Mouse (Mus musculus) midbrain, embryonic 11.5 days (tissue): Measurements from ENCODE around the gene Scmh1. TPM values are rescaled to one million over a fixed set of nuclear protein-coding genes. Genes with fewer than 3 reads are reported as not detected.

Experiments
- ATAC-seq: fragments of 200-750 bp; cut with Nextera tagmentation; 2 replicates; pipeline ENCODE4 v1.8.0; 2017; ENCODE audit warnings: moderate TSS enrichment, moderate library complexity; ENCODE audit not compliant: low FRiP score
- DNase-seq: peaks from one replicate; pipeline ENCODE4 v3.0.0; 2015; ENCODE audit warnings: low spot score; ENCODE audit errors: missing footprints
- H3K27ac ChIP-seq: fragments of 300-500 bp; sonication (generic); 2 replicates; pipeline ENCODE4 v1.5.1; 2014; ENCODE audit warnings: low read depth, low read length
- H3K27me3 ChIP-seq: fragments of 300-500 bp; sonication (generic); 2 replicates; pipeline ENCODE4 v1.6.1; 2014; ENCODE audit warnings: mild to moderate bottlenecking, low read length, moderate library complexity, mixed read lengths; ENCODE audit not compliant: control insufficient read depth, insufficient read depth
- H3K36me3 ChIP-seq: fragments of 300-500 bp; sonication (generic); 2 replicates; pipeline ENCODE4 v1.6.1; 2014; ENCODE audit warnings: mild to moderate bottlenecking, low read length, moderate library complexity, mixed read lengths; ENCODE audit not compliant: control insufficient read depth, insufficient read depth
- H3K4me1 ChIP-seq: fragments of 300-500 bp; sonication (generic); 2 replicates; pipeline ENCODE4 v1.6.1; 2014; ENCODE audit warnings: low read length; ENCODE audit not compliant: control insufficient read depth, insufficient read depth
- H3K4me2 ChIP-seq: fragments of 300-500 bp; sonication (generic); 2 replicates; pipeline ENCODE4 v1.6.1; 2014; ENCODE audit warnings: mild to moderate bottlenecking, moderate library complexity
- H3K4me3 ChIP-seq: fragments of 300-500 bp; sonication (generic); 2 replicates; pipeline ENCODE4 v1.5.1; 2014; ENCODE audit warnings: low read depth, low read length
- H3K9ac ChIP-seq: fragments of 300-500 bp; sonication (generic); 2 replicates; pipeline ENCODE4 v1.6.1; 2014; ENCODE audit warnings: low read length
- H3K9me3 ChIP-seq: fragments of 300-500 bp; sonication (generic); 2 replicates; pipeline ENCODE4 v1.6.1; 2016; ENCODE audit warnings: low read length; ENCODE audit not compliant: control insufficient read depth
- WGBS: fragments of 180-500 bp; shearing (Covaris S2); extraction: QIAGEN DNeasy Blood & Tissue Kit; methylation state at CpG from one replicate; pipeline ENCODE4 v1.1.7; 2014; 5-methylcytosine and 5-hydroxymethylcytosine counted together
- polyA plus RNA-seq: library from polyadenylated mRNA; unstranded; fragments of >200 nt; fragmentation: Nextera tagmentation; extraction: Ambion mirVana; gene quantifications from 2 replicates; pipeline ENCODE4 v1.2.1, GENCODE M21; 2014

The Scmh1 gene
- polyA plus RNA-seq, result 41.1 and 44.8 TPM in 2 replicates

DNA sequence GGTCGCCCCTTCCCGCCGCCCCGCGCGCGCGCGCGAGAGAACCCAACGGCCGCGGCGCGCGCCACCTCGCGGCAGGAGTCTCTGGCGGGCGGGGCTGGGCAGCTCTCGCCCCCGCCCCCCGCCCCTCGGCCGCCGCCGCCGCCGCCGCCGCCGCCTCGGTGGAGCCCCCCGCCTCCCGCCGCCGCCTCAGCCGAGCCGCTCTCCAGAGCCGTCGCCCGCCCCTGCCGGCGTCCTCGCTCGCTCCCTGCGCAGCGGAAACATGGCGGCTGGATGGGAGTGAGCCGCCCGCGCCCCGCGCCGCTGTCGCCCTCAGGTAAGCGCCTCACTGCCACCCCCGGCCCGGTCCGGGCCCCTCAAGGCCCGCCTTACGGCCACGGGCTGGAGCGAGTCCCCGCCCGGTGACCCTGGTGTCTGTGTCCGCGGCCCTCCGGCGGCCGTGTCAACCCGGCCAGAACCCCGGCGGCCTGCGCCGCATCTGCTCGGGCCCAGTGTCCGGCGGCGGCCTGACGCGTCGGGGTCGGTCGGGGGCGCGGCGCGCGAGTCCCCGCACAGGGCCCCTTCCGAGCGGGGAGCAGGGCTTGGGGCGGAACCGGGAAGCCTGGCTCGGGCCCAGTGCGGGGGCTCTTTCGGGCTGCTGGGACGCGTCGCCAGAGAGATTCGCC is at the start of gene Scmh1:
Gene Scmh1 (plus strand): TSS at position 138 of the 662 bp plus-strand sequence.
- peak within 1 kb of the TSS; percentile 68 for H3K4me2 ChIP-seq
- no peaks in the 10 kb centered on the region for H3K9me3 ChIP-seq
- H3K9ac ChIP-seq, result peak within 1 kb of the TSS; percentile 98
- WGBS, result under 1% methylated on average over 75 of the region's 102 CpGs
- ATAC-seq (peak; percentile 90), DNase-seq (peak; percentile 97)
- H3K4me1 ChIP-seq, result peaks cover 10% of the 10 kb centered on the region
- peak within 1 kb of the TSS; percentile 82 for H3K27ac ChIP-seq
- H3K36me3 ChIP-seq, result no peaks in the 10 kb centered on the region
- H3K27me3 ChIP-seq, result no peaks in the 10 kb centered on the region
- H3K4me3 ChIP-seq, result peak within 1 kb of the TSS; percentile 93

DNA sequence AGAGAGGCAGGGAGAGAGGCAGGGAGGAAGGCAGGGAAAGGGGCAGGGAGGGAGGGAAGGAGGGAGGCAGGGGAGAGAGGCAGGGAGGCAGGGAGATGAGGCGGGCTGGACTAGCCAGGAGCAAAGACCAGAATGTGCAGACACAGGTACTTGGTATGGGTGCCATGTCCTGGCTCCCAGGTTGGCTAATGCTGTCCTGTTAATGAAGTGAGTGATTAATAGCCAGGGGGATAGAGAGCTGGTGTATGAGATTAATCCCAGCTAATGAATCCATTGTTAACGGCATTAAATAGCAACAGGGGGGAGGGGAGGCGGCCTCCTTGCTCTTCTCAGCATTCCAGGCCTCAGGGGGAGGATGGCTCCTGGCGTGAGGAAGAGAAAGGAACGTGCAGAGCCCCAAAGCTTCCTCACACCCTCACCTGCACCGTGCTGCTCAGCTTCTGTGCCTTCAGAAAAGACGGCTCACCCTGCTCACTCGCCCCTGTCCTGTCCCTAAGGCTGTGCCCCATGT is 45.0 kb upstream of the Scmh1 start:
- H3K4me3 ChIP-seq, result no peak overlapping the region
- DNase-seq, result peak; percentile 82
- no peak overlapping the region for H3K9ac ChIP-seq
- H3K4me1 ChIP-seq, result peaks cover 11% of the 10 kb centered on the region
- H3K27me3 ChIP-seq, result no peaks in the 10 kb centered on the region
- WGBS, result 6% methylated on average over 8 of the region's 8 CpGs
- H3K4me2 ChIP-seq, result no peak overlapping the region
- H3K27ac ChIP-seq, result no peak overlapping the region
- no peaks in the 10 kb centered on the region for H3K36me3 ChIP-seq
- peak; percentile 33; the same call in 1 of the 2 replicates for ATAC-seq
- no peaks in the 10 kb centered on the region for H3K9me3 ChIP-seq

DNA sequence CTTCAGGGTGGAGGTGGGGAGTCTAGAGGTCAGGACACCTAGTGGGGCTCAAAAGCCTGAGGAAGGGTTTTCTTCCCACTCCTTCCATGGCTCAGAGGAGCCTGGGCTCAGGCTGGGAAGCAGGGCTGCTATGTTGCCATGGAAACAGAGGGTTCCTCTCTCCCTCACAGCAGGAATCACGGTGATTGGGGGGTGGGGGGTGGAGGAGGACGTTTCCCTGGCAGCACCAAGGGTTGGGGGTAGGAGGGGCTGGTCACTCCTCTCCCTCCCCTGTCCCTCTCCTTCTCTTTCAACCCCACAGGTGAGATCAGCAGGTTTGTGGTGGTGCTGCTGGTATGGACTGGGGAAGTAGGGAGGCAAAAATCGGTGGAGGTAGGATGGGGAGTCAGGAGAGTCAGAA is 40.4 kb upstream of the Scmh1 start:
- Histone ChIP-seq H3K9me3 (no peaks in the 10 kb centered on the region), H3K27ac (no peak overlapping the region), H3K4me2 (no peak overlapping the region), H3K4me1 (peaks cover 25% of the 10 kb centered on the region), H3K36me3 (no peaks in the 10 kb centered on the region), H3K9ac (no peak overlapping the region), H3K4me3 (no peak overlapping the region), H3K27me3 (no peaks in the 10 kb centered on the region)
- ATAC-seq (peak; percentile 41), DNase-seq (peak; percentile 79)
- 0% methylated on average over 3 of the region's 3 CpGs for WGBS

DNA sequence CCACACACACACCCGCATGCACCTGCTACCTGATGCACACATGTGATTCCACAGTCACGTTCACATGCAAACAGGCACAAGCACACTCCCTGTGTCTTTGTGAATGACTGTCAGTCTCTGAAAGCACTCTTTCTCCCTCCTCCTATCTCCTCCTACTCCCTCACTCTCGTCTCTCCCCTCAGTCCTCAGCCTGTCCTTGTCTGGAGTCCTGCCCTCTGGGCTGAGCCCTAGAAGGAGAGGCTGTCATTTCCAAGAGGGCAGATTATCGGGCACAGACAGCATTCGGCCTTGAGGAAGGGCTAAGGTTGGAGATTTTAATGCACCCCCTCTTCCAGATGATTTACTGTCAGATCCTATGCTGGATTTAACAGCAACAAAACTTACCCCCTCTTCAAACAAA is 39.6 kb upstream of the Scmh1 start:
- H3K9ac ChIP-seq, result no peak overlapping the region
- peaks cover 29% of the 10 kb centered on the region for H3K4me1 ChIP-seq
- H3K36me3 ChIP-seq, result no peaks in the 10 kb centered on the region
- H3K27ac ChIP-seq, result no peak overlapping the region
- no peaks in the 10 kb centered on the region for H3K27me3 ChIP-seq
- WGBS, result 27% methylated on average over 5 of the region's 5 CpGs
- DNase-seq (peak; percentile 75), ATAC-seq (no peak)
- no peak overlapping the region for H3K4me2 ChIP-seq
- H3K4me3 ChIP-seq, result no peak overlapping the region
- H3K9me3 ChIP-seq, result no peaks in the 10 kb centered on the region

DNA sequence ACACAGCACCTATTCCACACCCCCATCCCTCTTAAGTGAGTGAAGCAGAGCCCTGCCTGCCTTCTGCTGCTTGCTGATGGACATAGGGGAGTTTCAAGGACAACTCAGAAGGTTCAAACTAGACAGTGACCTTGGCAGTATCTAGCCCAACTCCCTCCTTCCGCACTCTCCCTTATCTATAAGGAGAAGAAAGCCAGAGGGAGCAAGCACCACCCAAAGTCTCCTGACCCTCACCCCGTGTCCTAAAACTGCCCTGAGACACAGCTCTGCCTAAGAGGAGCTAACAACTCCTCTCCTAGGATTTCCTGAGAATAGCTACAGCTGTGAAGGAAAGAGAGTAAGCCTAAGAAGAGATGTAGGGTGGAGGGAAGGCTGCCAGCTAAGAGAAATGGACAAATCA is 37.0 kb upstream of the Scmh1 start:
- Histone ChIP-seq H3K4me1 (peaks cover 34% of the 10 kb centered on the region), H3K27me3 (peaks cover 2% of the 10 kb centered on the region; the same call in 1 of the 2 replicates), H3K27ac (no peak overlapping the region), H3K9ac (no peak overlapping the region), H3K4me3 (no peak overlapping the region), H3K9me3 (no peaks in the 10 kb centered on the region), H3K4me2 (no peak overlapping the region), H3K36me3 (no peaks in the 10 kb centered on the region)
- DNase-seq (peak; percentile 44), ATAC-seq (no peak)
- 89% methylated on average over 2 of the region's 2 CpGs for WGBS

DNA sequence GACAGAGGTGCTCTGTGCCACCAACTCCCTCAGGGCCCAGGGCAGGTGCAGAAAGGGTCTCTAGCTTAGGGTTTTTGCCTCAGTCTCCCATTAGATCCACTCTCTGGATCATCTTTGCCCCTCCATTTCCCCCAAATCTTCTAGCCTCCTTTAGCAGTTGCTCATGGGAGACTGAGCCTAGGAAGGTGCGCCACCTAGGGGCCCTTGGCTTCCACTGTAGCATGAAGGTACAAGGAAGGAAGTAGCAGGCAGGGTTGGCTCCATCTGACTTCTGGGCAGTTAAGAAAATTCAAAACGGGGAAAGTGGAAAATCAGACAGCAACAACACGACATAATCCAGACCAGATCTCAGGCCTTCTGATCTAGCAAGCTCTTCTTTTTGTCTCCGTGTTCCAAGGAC is 36.4 kb upstream of the Scmh1 start:
- DNase-seq, result peak; percentile 92
- 8% methylated on average over 4 of the region's 4 CpGs for WGBS
- no peak overlapping the region for H3K9ac ChIP-seq
- H3K4me2 ChIP-seq, result no peak overlapping the region
- no peaks in the 10 kb centered on the region for H3K9me3 ChIP-seq
- peaks cover 2% of the 10 kb centered on the region; the same call in 1 of the 2 replicates for H3K27me3 ChIP-seq
- ATAC-seq, result no peak
- no peak overlapping the region for H3K4me3 ChIP-seq
- H3K4me1 ChIP-seq, result peaks cover 36% of the 10 kb centered on the region
- no peaks in the 10 kb centered on the region for H3K36me3 ChIP-seq
- H3K27ac ChIP-seq, result no peak overlapping the region

DNA sequence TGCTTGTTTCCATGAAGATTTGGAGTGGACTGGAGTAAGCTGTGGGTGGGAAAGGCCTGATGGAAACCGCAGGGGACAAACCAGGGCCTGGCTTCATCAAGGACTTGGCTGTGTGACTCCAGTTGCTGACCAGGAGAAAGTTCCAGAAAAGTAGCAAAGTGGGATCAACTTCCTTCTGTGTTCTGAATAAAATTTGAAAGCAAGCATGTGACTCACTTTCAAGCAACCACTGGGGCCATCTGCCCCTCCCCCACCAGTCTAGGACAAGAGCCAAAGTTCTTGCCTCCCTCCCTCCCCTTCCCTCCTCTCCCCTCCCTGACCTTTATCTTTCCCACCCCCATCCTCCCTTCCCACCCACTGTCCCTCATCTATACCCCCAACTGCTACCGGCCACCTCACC is 35.9 kb upstream of the Scmh1 start:
- ATAC-seq (no peak), DNase-seq (peak; percentile 87)
- H3K36me3 ChIP-seq, result no peaks in the 10 kb centered on the region
- H3K27me3 ChIP-seq, result peaks cover 2% of the 10 kb centered on the region; the same call in 1 of the 2 replicates
- WGBS, result 41% methylated on average over 2 of the region's 2 CpGs
- no peaks in the 10 kb centered on the region for H3K9me3 ChIP-seq
- H3K4me3 ChIP-seq, result no peak overlapping the region
- H3K27ac ChIP-seq, result peak overlapping the region; percentile 3; the same call in 1 of the 2 replicates
- H3K4me1 ChIP-seq, result peaks cover 36% of the 10 kb centered on the region
- no peak overlapping the region for H3K4me2 ChIP-seq
- no peak overlapping the region for H3K9ac ChIP-seq

DNA sequence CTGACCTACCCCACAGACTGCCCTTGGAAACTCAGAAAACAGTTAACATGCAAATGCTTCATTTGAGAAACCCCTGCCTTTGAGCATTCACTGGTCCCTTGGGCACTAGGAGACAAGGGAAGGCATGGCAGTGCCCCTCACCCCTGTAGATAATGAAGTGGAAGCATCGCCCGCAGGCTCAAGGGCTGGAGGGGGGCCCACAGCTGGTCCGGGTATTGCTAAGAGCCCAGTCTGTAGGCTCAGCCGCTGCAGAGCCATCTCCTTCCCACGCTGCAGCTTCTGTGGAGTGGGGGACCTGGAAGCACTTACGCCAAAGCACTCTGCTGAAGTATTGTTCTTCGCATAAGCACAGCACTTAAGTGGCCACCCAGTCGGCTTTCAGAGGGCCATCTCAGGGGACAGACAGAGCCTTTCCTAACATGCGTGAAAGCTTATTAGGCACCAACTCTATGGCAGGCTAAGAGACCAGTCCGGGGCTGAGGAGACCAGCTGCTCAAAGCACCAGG is 35.2 kb upstream of the Scmh1 start:
- H3K27me3 ChIP-seq, result peaks cover 2% of the 10 kb centered on the region; the same call in 1 of the 2 replicates
- ATAC-seq, result peak; percentile 76
- WGBS, result 11% methylated on average over 10 of the region's 10 CpGs
- peak; percentile 89 for DNase-seq
- no peaks in the 10 kb centered on the region for H3K36me3 ChIP-seq
- no peaks in the 10 kb centered on the region for H3K9me3 ChIP-seq
- H3K27ac ChIP-seq, result peak overlapping the region; percentile 3; the same call in 1 of the 2 replicates
- peak overlapping the region; percentile 33; the same call in 1 of the 2 replicates for H3K9ac ChIP-seq
- H3K4me1 ChIP-seq, result peaks cover 30% of the 10 kb centered on the region
- peak overlapping the region; percentile 27 for H3K4me2 ChIP-seq
- no peak overlapping the region for H3K4me3 ChIP-seq

DNA sequence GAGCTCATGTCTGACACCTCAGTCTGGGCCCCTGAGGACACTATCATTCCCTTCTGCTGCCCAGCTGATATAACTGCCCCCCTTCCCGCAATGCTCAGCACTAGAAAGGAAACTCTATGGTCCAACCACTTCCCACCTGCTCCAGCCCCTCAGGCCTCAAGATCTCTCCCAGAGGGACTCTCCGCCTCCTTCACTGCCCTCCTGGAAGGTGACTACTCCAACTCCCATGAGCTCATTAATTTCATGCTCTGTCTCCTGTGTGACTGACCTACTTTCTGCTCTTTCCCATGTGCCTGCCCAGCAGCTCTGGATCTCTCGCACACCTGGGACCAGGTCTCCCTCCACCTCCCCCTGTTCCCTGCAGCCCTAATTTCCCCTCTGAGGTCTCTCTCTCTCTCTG is 32.2 kb upstream of the Scmh1 start:
- Histone ChIP-seq H3K27me3 (peaks cover 2% of the 10 kb centered on the region; the same call in 1 of the 2 replicates), H3K4me2 (no peak overlapping the region), H3K4me3 (no peak overlapping the region), H3K9me3 (no peaks in the 10 kb centered on the region), H3K4me1 (peaks cover 23% of the 10 kb centered on the region), H3K36me3 (no peaks in the 10 kb centered on the region), H3K27ac (no peak overlapping the region), H3K9ac (no peak overlapping the region)
- DNase-seq (no peak), ATAC-seq (no peak)
- WGBS, result 77% methylated on average over 3 of the region's 3 CpGs
